Mouse (Mus musculus) midbrain, embryonic 15.5 days (tissue): ENCODE data around the gene Lrfn1. TPM values are rescaled to one million over a fixed set of nuclear protein-coding genes. Genes with fewer than 3 reads are reported as not detected.
"Not testable (repeated sequence)": the region's sequence is repeated elsewhere in the genome, so short reads cannot be mapped to it uniquely, and the experiment has no call there.

Experiments used
- ATAC-seq: fragments of 200-750 bp; cut with Nextera tagmentation; replicated peaks from 2 replicates; pipeline ENCODE4 v1.8.0; 2017; ENCODE audit warnings: moderate TSS enrichment
- H3K27ac ChIP-seq: fragments of 300-500 bp; sonication (generic); 2 replicates; pipeline ENCODE4 v1.5.1; 2015; ENCODE audit warnings: mild to moderate bottlenecking, inconsistent platforms
- H3K27me3 ChIP-seq: fragments of 300-500 bp; sonication (generic); replicated peaks from 2 replicates; pipeline ENCODE4 v1.6.1; 2015; ENCODE audit warnings: inconsistent platforms
- H3K36me3 ChIP-seq: fragments of 300-500 bp; sonication (generic); replicated peaks from 2 replicates; pipeline ENCODE4 v1.6.1; 2015; ENCODE audit warnings: inconsistent platforms
- H3K4me1 ChIP-seq: fragments of 300-500 bp; sonication (generic); 2 replicates; pipeline ENCODE4 v1.6.1; 2015; ENCODE audit warnings: inconsistent platforms
- H3K4me2 ChIP-seq: fragments of 300-500 bp; sonication (generic); 2 replicates; pipeline ENCODE4 v1.6.1; 2015; ENCODE audit warnings: inconsistent platforms, mild to moderate bottlenecking, moderate library complexity
- H3K4me3 ChIP-seq: fragments of 300-500 bp; sonication (generic); 2 replicates; pipeline ENCODE4 v1.5.1; 2015; ENCODE audit warnings: mild to moderate bottlenecking, inconsistent platforms
- H3K9ac ChIP-seq: fragments of 300-500 bp; sonication (generic); 2 replicates; pipeline ENCODE4 v1.6.1; 2015; ENCODE audit warnings: mild to moderate bottlenecking, inconsistent platforms
- H3K9me3 ChIP-seq: fragments of 300-500 bp; sonication (generic); 2 replicates; pipeline ENCODE4 v1.6.1; 2016; ENCODE audit warnings: inconsistent platforms
- WGBS: fragments of 180-500 bp; shearing (Covaris S2); methylation state at CpG from one replicate; pipeline ENCODE4 v1.1.7; 2015; ENCODE audit warnings: mixed read lengths; 5-methylcytosine and 5-hydroxymethylcytosine counted together
- polyA plus RNA-seq: library from polyadenylated mRNA; unstranded; fragments of >200 nt; fragmentation: Nextera tagmentation; extraction: Ambion mirVana; gene quantifications from 2 replicates; pipeline ENCODE4 v1.2.1, GENCODE M21; 2015

The Lrfn1 gene
- polyA plus RNA-seq, 1 experiment from 2014 or later = 20.9 TPM

- no peak overlapping the region for H3K9ac ChIP-seq
- no peaks in the 10 kb centered on the region for H3K36me3 ChIP-seq
- no peak overlapping the region for H3K4me3 ChIP-seq
- no peak overlapping the region for H3K4me2 ChIP-seq
- H3K4me1 ChIP-seq = peaks cover 10% of the 10 kb centered on the region
- 44% methylated on average over 4 of the region's 4 CpGs for WGBS
- H3K27ac ChIP-seq = no peak overlapping the region
- no peak for ATAC-seq
- peaks cover 14% of the 10 kb centered on the region; the same call in 1 of the 2 replicates for H3K27me3 ChIP-seq
- H3K9me3 ChIP-seq = no peaks in the 10 kb centered on the region
Measured at GRCm38 (mm10) chr7:28484192-28484591, 32.4 kb downstream of the Lrfn1 start.

- Histone ChIP-seq H3K4me2 (peak overlapping the region; percentile 47), H3K4me3 (peak overlapping the region; percentile 27), H3K36me3 (no peaks in the 10 kb centered on the region), H3K4me1 (peaks cover 12% of the 10 kb centered on the region), H3K9me3 (no peaks in the 10 kb centered on the region), H3K27me3 (peaks cover 20% of the 10 kb centered on the region; the same call in 1 of the 2 replicates), H3K9ac (peak overlapping the region; percentile 11; the same call in 1 of the 2 replicates), H3K27ac (no peak overlapping the region)
- ATAC-seq = no peak
- 6% methylated on average over 16 of the region's 16 CpGs for WGBS
Measured at GRCm38 (mm10) chr7:28488030-28488491, 36.3 kb downstream of the Lrfn1 start.

- Histone ChIP-seq H3K9me3 (no peaks in the 10 kb centered on the region), H3K4me2 (0 out of 2 replicates have a peak overlapping the region, but pooled peaks have one; percentile 21), H3K27ac (no peak overlapping the region), H3K9ac (no peak overlapping the region), H3K27me3 (peaks cover 20% of the 10 kb centered on the region; the same call in 1 of the 2 replicates), H3K4me1 (peaks cover 15% of the 10 kb centered on the region), H3K4me3 (no peak overlapping the region), H3K36me3 (no peaks in the 10 kb centered on the region)
- no peak for ATAC-seq
- 5% methylated on average over 10 of the region's 10 CpGs for WGBS
Measured at GRCm38 (mm10) chr7:28490410-28490809, 38.6 kb downstream of the Lrfn1 start.

GRCm38 (mm10) chr7:28490903-28491302 is 39.1 kb downstream of the Lrfn1 start:
- Histone ChIP-seq H3K4me3 (no peak overlapping the region), H3K27me3 (peaks cover 20% of the 10 kb centered on the region; the same call in 1 of the 2 replicates), H3K4me2 (0 out of 2 replicates have a peak overlapping the region, but pooled peaks have one; percentile 21), H3K27ac (no peak overlapping the region), H3K9me3 (no peaks in the 10 kb centered on the region), H3K4me1 (peaks cover 19% of the 10 kb centered on the region), H3K36me3 (no peaks in the 10 kb centered on the region), H3K9ac (no peak overlapping the region)
- ATAC-seq = no peak
- 29% methylated on average over 14 of the region's 14 CpGs for WGBS

GRCm38 (mm10) chr7:28492310-28492709 is 40.5 kb downstream of the Lrfn1 start:
- no peak overlapping the region for H3K4me3 ChIP-seq
- H3K27ac ChIP-seq = no peak overlapping the region
- no peak overlapping the region for H3K4me2 ChIP-seq
- peaks cover 14% of the 10 kb centered on the region; the same call in 1 of the 2 replicates for H3K27me3 ChIP-seq
- no peaks in the 10 kb centered on the region for H3K36me3 ChIP-seq
- H3K9ac ChIP-seq = no peak overlapping the region
- peaks cover 20% of the 10 kb centered on the region for H3K4me1 ChIP-seq
- WGBS = 90% methylated on average over 8 of the region's 8 CpGs
- H3K9me3 ChIP-seq = no peaks in the 10 kb centered on the region
- no peak for ATAC-seq

GRCm38 (mm10) chr7:28495426-28495825 is 43.6 kb downstream of the Lrfn1 start:
- WGBS = 22% methylated on average over 11 of the region's 11 CpGs
- H3K27me3 ChIP-seq = 0 out of 2 replicates have a peak, but pooled peaks cover 4% of the 10 kb centered on the region
- 0 out of 2 replicates have a peak overlapping the region, but pooled peaks have one; percentile 36 for H3K27ac ChIP-seq
- H3K4me3 ChIP-seq = no peak overlapping the region
- no peaks in the 10 kb centered on the region for H3K9me3 ChIP-seq
- H3K9ac ChIP-seq = no peak overlapping the region
- H3K4me2 ChIP-seq = no peak overlapping the region
- H3K4me1 ChIP-seq = peaks cover 10% of the 10 kb centered on the region; the same call in 1 of the 2 replicates
- ATAC-seq = peak; percentile 58; the same call in 1 of the 2 replicates
- no peaks in the 10 kb centered on the region for H3K36me3 ChIP-seq

GRCm38 (mm10) chr7:28505585-28505984 is 53.8 kb downstream of the Lrfn1 start:
- WGBS = 9% methylated on average over 5 of the region's 5 CpGs
- H3K4me2 ChIP-seq = no peak overlapping the region
- no peak overlapping the region for H3K27ac ChIP-seq

GRCm38 (mm10) chr7:28509121-28509520 is 57.3 kb downstream of the Lrfn1 start:
- not testable (repeated sequence) for H3K4me1 ChIP-seq, H3K4me3 ChIP-seq, H3K27me3 ChIP-seq, H3K9ac ChIP-seq, H3K27ac ChIP-seq, H3K9me3 ChIP-seq, H3K36me3 ChIP-seq, ATAC-seq, H3K4me2 ChIP-seq
- 58% methylated on average over 2 of the region's 2 CpGs for WGBS

More at GRCm38 (mm10) chr7:28505585-28505984, 53.8 kb downstream of the Lrfn1 start:
- no peaks in the 10 kb centered on the region for H3K36me3 ChIP-seq
- ATAC-seq = no peak
- H3K4me1 ChIP-seq = no peaks in the 10 kb centered on the region
- no peak overlapping the region for H3K4me3 ChIP-seq
- no peak overlapping the region for H3K9ac ChIP-seq
- no peaks in the 10 kb centered on the region for H3K9me3 ChIP-seq
- H3K27me3 ChIP-seq = no peaks in the 10 kb centered on the region

- H3K27ac ChIP-seq, H3K4me3 ChIP-seq, H3K9me3 ChIP-seq, H3K36me3 ChIP-seq, H3K27me3 ChIP-seq, H3K4me1 ChIP-seq, H3K4me2 ChIP-seq, ATAC-seq, H3K9ac ChIP-seq: not testable (repeated sequence)
- 69% methylated on average over 8 of the region's 8 CpGs for WGBS
Measured at GRCm38 (mm10) chr7:28510405-28510974, 58.7 kb downstream of the Lrfn1 start, which contains the start of gene Ifnl2. Gene Ifnl2 (minus strand): TSS chr7:28510455.

GRCm38 (mm10) chr7:28511441-28511840 is 59.7 kb downstream of the Lrfn1 start:
- 72% methylated on average over 8 of the region's 8 CpGs for whole genome bisulfite sequencing
- no peak overlapping the region for H3K4me3 ChIP-seq
- no peak for ATAC-seq
- no peaks in the 10 kb centered on the region for H3K4me1 ChIP-seq
- no peaks in the 10 kb centered on the region for H3K36me3 ChIP-seq
- H3K27ac ChIP-seq = no peak overlapping the region
- no peak overlapping the region for H3K4me2 ChIP-seq
- H3K9me3 ChIP-seq = no peaks in the 10 kb centered on the region
- no peak overlapping the region for H3K9ac ChIP-seq
- H3K27me3 ChIP-seq = no peaks in the 10 kb centered on the region
